Comparison of ENCODE assay signal across 10 mouse cellular contexts in genomic region chr7:131182685-131183084, GRCm38 (mm10). TPM values are rescaled to one million over a fixed set of nuclear protein-coding genes. Genes with fewer than 3 reads are reported as not detected.
A peak's percentile ranks its signal among the peaks of the same experiment; 100 is the strongest.
DNase-seq lines count a peak whose midpoint lies in the region; ATAC-seq lines count a peak whose summit lies in the region.
"Had no signal": no experiment of that assay in that cellular context is flagged by ENCODE, and none has a peak within 500 bp of the region (broad histone marks: within the 10 kb centered on the region; RNA-seq: fewer than 3 reads in every experiment).

No protein-coding gene starts in this region.

- no peak overlapping the region for H3K4me3 ChIP-seq in heart, embryonic 11.5 days (ENCODE audit: low read depth, low read length)
- H3K4me3 ChIP-seq: neural tube, embryonic 13.5 days had no signal

- DNase-seq in heart, adult 11 months = peak; percentile 68
- DNase-seq in right cerebral cortex, adult 2 months (ENCODE audit: low spot score in 2 of 2) = peak; percentile 22 to 25
- no peak for DNase-seq in right cerebral cortex, postnatal 10 days (ENCODE audit: low spot score in 2 of 2)
- peak; percentile 9 for DNase-seq in c-Kit-positive CD71-negative TER-119-negative erythroid progenitor cells, embryonic 14.5 days (ENCODE audit: low read depth)
- peak; percentile 24 to 63 for DNase-seq in layer of hippocampus, postnatal 25 days (ENCODE audit: extremely low spot score in 1 of 2, low spot score in 1 of 2)
- DNase-seq in retina, adult 2 months (ENCODE audit: low read depth, low spot score) = peak; percentile 63

- no peak overlapping the region for H3K27ac ChIP-seq in heart, embryonic 11.5 days (ENCODE audit: low read depth, low read length)
- H3K27ac ChIP-seq: neural tube, embryonic 13.5 days had no signal

- no peaks in the 10 kb centered on the region for H3K36me3 ChIP-seq in heart, embryonic 11.5 days (ENCODE audit: control insufficient read depth, insufficient read depth, low read length)
- H3K36me3 ChIP-seq: neural tube, embryonic 13.5 days had no signal

- no peak overlapping the region for H3K4me2 ChIP-seq in heart, embryonic 11.5 days
- H3K4me2 ChIP-seq: neural tube, embryonic 13.5 days had no signal

- no peaks in the 10 kb centered on the region for H3K27me3 ChIP-seq in heart, embryonic 11.5 days (ENCODE audit: control insufficient read depth, insufficient read depth, low read length)
- H3K27me3 ChIP-seq: neural tube, embryonic 13.5 days had no signal

- H3K9ac ChIP-seq in heart, embryonic 11.5 days (ENCODE audit: low read depth, low read length) = no peak overlapping the region
- H3K9ac ChIP-seq: neural tube, embryonic 13.5 days had no signal

- no peaks in the 10 kb centered on the region for H3K4me1 ChIP-seq in heart, embryonic 11.5 days (ENCODE audit: control insufficient read depth, insufficient read depth, low read length)
- H3K4me1 ChIP-seq: neural tube, embryonic 13.5 days had no signal

- 42% methylated on average over 4 of the region's 4 CpGs for WGBS in heart, embryonic 11.5 days (ENCODE audit: insufficient replicate concordance)

- H3K9me3 ChIP-seq in heart, embryonic 11.5 days (replicated peaks; ENCODE audit: control insufficient read depth, low read length) = no peaks in the 10 kb centered on the region
- H3K9me3 ChIP-seq: neural tube, embryonic 13.5 days had no signal

- ATAC-seq in heart, embryonic 11.5 days (replicated peaks; ENCODE audit: insufficient number of reproducible peaks, low FRiP score, low TSS enrichment) = no peak
- no peak for ATAC-seq in megakaryocyte, adult 5-6 weeks (ENCODE audit: poor library complexity, severe bottlenecking)

RNA-seq across cellular contexts. Expression of gene 5430419D17Rik, which starts 8.5 kb away (rescaled TPM):
- polyA plus RNA-seq in heart, embryonic 11.5 days (2014; fragmentation: Nextera tagmentation; extraction: Ambion mirVana) = 0.10 and 0.44 TPM in 2 replicates
- total RNA-seq in layer of hippocampus, postnatal 25 days (2021) = not detected
- not detected in 2 replicates for total RNA-seq in megakaryocyte, adult 5-6 weeks (2015)
- not detected in 2 replicates for total RNA-seq in megakaryocyte, adult 5-6 weeks (2017)
- total RNA-seq: layer of hippocampus, adult 18-20 months had no signal
- polyA plus RNA-seq: neural tube, embryonic 13.5 days had no signal

RNA-seq across cellular contexts. Expression of gene 4933402N03Rik, which starts 36.6 kb away (rescaled TPM):
- not detected in 2 replicates for polyA plus RNA-seq in heart, embryonic 11.5 days (2014; fragmentation: Nextera tagmentation; extraction: Ambion mirVana)
- total RNA-seq in layer of hippocampus, postnatal 25 days (2021) = not detected
- not detected in 2 replicates for total RNA-seq in megakaryocyte, adult 5-6 weeks (2015)
- total RNA-seq in megakaryocyte, adult 5-6 weeks (2017) = not detected in 2 replicates
- total RNA-seq: layer of hippocampus, adult 18-20 months had no signal
- polyA plus RNA-seq: neural tube, embryonic 13.5 days had no signal

Comparison
In these comparisons a context has a peak if more than half of its experiments do, and no peak if none do; other contexts are left out.
1. DNase-seq: peak in heart, adult 11 months (single experiment), right cerebral cortex, adult 2 months (2 of 2), c-Kit-positive CD71-negative TER-119-negative erythroid progenitor cells, embryonic 14.5 days (single experiment), layer of hippocampus, postnatal 25 days (2 of 2) and retina, adult 2 months (single experiment); none in right cerebral cortex, postnatal 10 days (0 of 2).